In genomic region chr9:102543761-102544115, GRCm38 (mm10) we compare ENCODE assay signal across 15 mouse cellular contexts. TPM values are rescaled to one million over a fixed set of nuclear protein-coding genes. Genes with fewer than 3 reads are reported as not detected.
DNase-seq lines count a peak whose midpoint lies in the region; ATAC-seq and TF ChIP-seq lines count a peak whose summit lies in the region.
"Had no signal": no experiment of that assay in that cellular context is flagged by ENCODE, and none has a peak within 500 bp of the region (broad histone marks: within the 10 kb centered on the region; RNA-seq: fewer than 3 reads in every experiment).

No protein-coding gene starts in this region.

- no peaks in the 10 kb centered on the region for H3K9me3 ChIP-seq in heart, embryonic 14.5 days (ENCODE audit: control insufficient read depth, low read length)
- H3K9me3 ChIP-seq in embryonic facial prominence, embryonic 11.5 days (replicated peaks; ENCODE audit: control insufficient read depth, low read length) = no peaks in the 10 kb centered on the region
- H3K9me3 ChIP-seq in hindbrain, embryonic 12.5 days (replicated peaks) = no peaks in the 10 kb centered on the region
- H3K9me3 ChIP-seq in midbrain, embryonic 15.5 days = no peaks in the 10 kb centered on the region
- H3K9me3 ChIP-seq: liver, embryonic 12.5 days had no signal

- no peaks in the 10 kb centered on the region for H3K36me3 ChIP-seq in heart, embryonic 14.5 days (ENCODE audit: control insufficient read depth, insufficient read depth, low read length)
- H3K36me3 ChIP-seq in embryonic facial prominence, embryonic 11.5 days (replicated peaks; ENCODE audit: control insufficient read depth, insufficient read depth, low read depth, low read length) = no peaks in the 10 kb centered on the region
- no peaks in the 10 kb centered on the region for H3K36me3 ChIP-seq in hindbrain, embryonic 12.5 days
- no peaks in the 10 kb centered on the region for H3K36me3 ChIP-seq in midbrain, embryonic 15.5 days (replicated peaks)
- H3K36me3 ChIP-seq: G1E; liver, embryonic 12.5 days had no signal

- 64% methylated on average over 2 of the region's 2 CpGs for WGBS in heart, embryonic 14.5 days
- WGBS in embryonic facial prominence, embryonic 11.5 days = 51% methylated on average over 2 of the region's 2 CpGs
- 33% methylated on average over 2 of the region's 2 CpGs for WGBS in hindbrain, embryonic 12.5 days
- 16% methylated on average over 2 of the region's 2 CpGs for WGBS in midbrain, embryonic 15.5 days

- no peak for DNase-seq in heart, postnatal 4 days
- DNase-seq in embryonic facial prominence, embryonic 11.5 days (ENCODE audit: low spot score) = no peak
- DNase-seq in layer of hippocampus, adult 2 months (ENCODE audit: low spot score in 2 of 2) = no peak
- no peak for DNase-seq in gastrocnemius, adult 2 months
- DNase-seq in urinary bladder, postnatal 14 days (ENCODE audit: low spot score) = no peak
- DNase-seq: adrenal gland, postnatal 25 days; gastrocnemius, postnatal 25 days; kidney, adult 18-20 months; thymus, postnatal 25 days had no signal

- no peak for TF ChIP-seq CTCF in layer of hippocampus, adult 2 months (conservative IDR thresholded peaks at IDR 0.05)
- TF ChIP-seq CTCF in gastrocnemius, adult 2 months (IDR thresholded peaks at IDR 0.05) = no peak

- H3K9ac ChIP-seq in heart, embryonic 14.5 days (ENCODE audit: low read length) = no peak overlapping the region
- no peak overlapping the region for H3K9ac ChIP-seq in embryonic facial prominence, embryonic 11.5 days (replicated peaks; ENCODE audit: low read length)
- 0 out of 2 replicates have a peak overlapping the region, but pooled peaks have one; percentile 55 for H3K9ac ChIP-seq in hindbrain, embryonic 12.5 days
- no peak overlapping the region for H3K9ac ChIP-seq in midbrain, embryonic 15.5 days
- H3K9ac ChIP-seq: liver, embryonic 12.5 days had no signal

- H3K27ac ChIP-seq in heart, embryonic 14.5 days (replicated peaks in 1 of 2; ENCODE audit: control insufficient read depth in 1 of 2, insufficient read depth in 1 of 2, low read depth in 2 of 2, low read length in 2 of 2) = no peak overlapping the region
- no peak overlapping the region for H3K27ac ChIP-seq in embryonic facial prominence, embryonic 11.5 days (replicated peaks; ENCODE audit: low read depth, low read length)
- peak overlapping the region; percentile 90 for H3K27ac ChIP-seq in hindbrain, embryonic 12.5 days
- peak overlapping the region; percentile 95 for H3K27ac ChIP-seq in midbrain, embryonic 15.5 days
- H3K27ac ChIP-seq in layer of hippocampus, adult 2 months = no peak overlapping the region
- no peak overlapping the region for H3K27ac ChIP-seq in gastrocnemius, adult 2 months
- H3K27ac ChIP-seq: liver, embryonic 12.5 days had no signal

- 0 out of 2 replicates have a peak overlapping the region, but pooled peaks have one; percentile 71 for H3K4me2 ChIP-seq in heart, embryonic 14.5 days (ENCODE audit: low read length)
- no peak overlapping the region for H3K4me2 ChIP-seq in embryonic facial prominence, embryonic 11.5 days (ENCODE audit: low read depth, low read length)
- peak overlapping the region; percentile 61 for H3K4me2 ChIP-seq in hindbrain, embryonic 12.5 days (replicated peaks)
- peak overlapping the region; percentile 58 for H3K4me2 ChIP-seq in midbrain, embryonic 15.5 days

- no peak overlapping the region for H3K4me3 ChIP-seq in heart, embryonic 14.5 days (ENCODE audit: control insufficient read depth in 1 of 2, insufficient read depth in 1 of 2, low read depth in 1 of 2, low read length in 2 of 2)
- H3K4me3 ChIP-seq in embryonic facial prominence, embryonic 11.5 days (ENCODE audit: low read depth, low read length) = no peak overlapping the region
- no peak overlapping the region for H3K4me3 ChIP-seq in hindbrain, embryonic 12.5 days
- H3K4me3 ChIP-seq in midbrain, embryonic 15.5 days = no peak overlapping the region
- no peak overlapping the region for H3K4me3 ChIP-seq in layer of hippocampus, adult 2 months
- no peak overlapping the region for H3K4me3 ChIP-seq in gastrocnemius, adult 2 months
- H3K4me3 ChIP-seq: liver, embryonic 12.5 days had no signal

- peaks cover 8 to 14% of the 10 kb centered on the region in 2 experiments for H3K4me1 ChIP-seq in heart, embryonic 14.5 days (ENCODE audit: control insufficient read depth in 2 of 2, insufficient read depth in 2 of 2, low read length in 2 of 2)
- H3K4me1 ChIP-seq in embryonic facial prominence, embryonic 11.5 days (ENCODE audit: control insufficient read depth, insufficient read depth, low read length) = peaks cover 3% of the 10 kb centered on the region; the same call in 1 of the 2 replicates
- H3K4me1 ChIP-seq in hindbrain, embryonic 12.5 days = peaks cover 28% of the 10 kb centered on the region
- H3K4me1 ChIP-seq in midbrain, embryonic 15.5 days = peaks cover 48% of the 10 kb centered on the region
- H3K4me1 ChIP-seq: liver, embryonic 12.5 days had no signal

- H3K27me3 ChIP-seq in heart, embryonic 14.5 days (ENCODE audit: control insufficient read depth, insufficient read depth, low read length) = peaks cover 38% of the 10 kb centered on the region
- H3K27me3 ChIP-seq in embryonic facial prominence, embryonic 11.5 days (ENCODE audit: control insufficient read depth, insufficient read depth, low read length) = peaks cover 2% of the 10 kb centered on the region; the same call in 1 of the 2 replicates
- peaks cover 5% of the 10 kb centered on the region for H3K27me3 ChIP-seq in hindbrain, embryonic 12.5 days
- no peaks in the 10 kb centered on the region for H3K27me3 ChIP-seq in midbrain, embryonic 15.5 days (replicated peaks)

- no peak for ATAC-seq in heart, embryonic 14.5 days (ENCODE audit: insufficient number of reproducible peaks, insufficient read depth, low FRiP score, low read depth)
- 0 out of 2 replicates have a peak, but pooled peaks have one; percentile 6 for ATAC-seq in embryonic facial prominence, embryonic 11.5 days (replicated peaks; ENCODE audit: insufficient number of reproducible peaks, low FRiP score, low TSS enrichment, low read depth)
- ATAC-seq in hindbrain, embryonic 12.5 days (ENCODE audit: low FRiP score) = peak; percentile 9; the same call in 1 of the 2 replicates
- peak; percentile 40 for ATAC-seq in midbrain, embryonic 15.5 days (replicated peaks)
- ATAC-seq: liver, embryonic 12.5 days had no signal

- intact Hi-C loops in gastrocnemius, adult 2 months (cut with DNase I) = no loop called here

RNA-seq across cellular contexts. Expression of gene Ky, which starts 38.2 kb away (rescaled TPM):
- 1.7 and 1.9 TPM in 2 replicates for polyA plus RNA-seq in heart, embryonic 14.5 days (2014; fragmentation: Nextera tagmentation; extraction: Ambion mirVana)
- total RNA-seq in heart, postnatal 4 days (2021) = 10 to 100 TPM in 1 of 2 experiments, 1 to 10 TPM in 1; 9.3 to 10.4 TPM
- polyA plus RNA-seq in embryonic facial prominence, embryonic 11.5 days (2014; fragmentation: Nextera tagmentation; extraction: Ambion mirVana) = 0.10 and 0.17 TPM in 2 replicates
- polyA plus RNA-seq in hindbrain, embryonic 12.5 days (2016; fragmentation: Nextera tagmentation; extraction: Ambion mirVana) = 0.25 and 0.35 TPM in 2 replicates
- 0.52 and 0.80 TPM in 2 replicates for polyA plus RNA-seq in midbrain, embryonic 15.5 days (2015; fragmentation: Nextera tagmentation; extraction: Ambion mirVana)
- total RNA-seq in layer of hippocampus, adult 2 months (2021) = 1 to 10 TPM; 3.0 to 5.2 TPM
- total RNA-seq in gastrocnemius, adult 2 months (2021) = 100 to 1,000 TPM in 1 of 2 experiments, 10 to 100 TPM in 1; 97.3 to 101 TPM
- polyA plus RNA-seq: C2C12; G1E; liver, embryonic 12.5 days had no signal

Comparison
In these comparisons a context has a peak if more than half of its experiments do, and no peak if none do; other contexts are left out.
1. H3K27ac ChIP-seq: peak in hindbrain, embryonic 12.5 days (single experiment) and midbrain, embryonic 15.5 days (single experiment); none in heart, embryonic 14.5 days (0 of 2), embryonic facial prominence, embryonic 11.5 days (single experiment), layer of hippocampus, adult 2 months (single experiment) and gastrocnemius, adult 2 months (single experiment).